Mouse (Mus musculus) lung, postnatal 25 days (tissue): ENCODE measurements around the gene Adamts16.
"Not testable (repeated sequence)": the region's sequence is repeated elsewhere in the genome, so short reads cannot be mapped to it uniquely, and the experiment has no call there.

ENCODE experiments used
- DNase-seq: peaks from one replicate; pipeline ENCODE4 v3.0.0; 2022; ENCODE audit warnings: low spot score

The Adamts16 gene

DNA sequence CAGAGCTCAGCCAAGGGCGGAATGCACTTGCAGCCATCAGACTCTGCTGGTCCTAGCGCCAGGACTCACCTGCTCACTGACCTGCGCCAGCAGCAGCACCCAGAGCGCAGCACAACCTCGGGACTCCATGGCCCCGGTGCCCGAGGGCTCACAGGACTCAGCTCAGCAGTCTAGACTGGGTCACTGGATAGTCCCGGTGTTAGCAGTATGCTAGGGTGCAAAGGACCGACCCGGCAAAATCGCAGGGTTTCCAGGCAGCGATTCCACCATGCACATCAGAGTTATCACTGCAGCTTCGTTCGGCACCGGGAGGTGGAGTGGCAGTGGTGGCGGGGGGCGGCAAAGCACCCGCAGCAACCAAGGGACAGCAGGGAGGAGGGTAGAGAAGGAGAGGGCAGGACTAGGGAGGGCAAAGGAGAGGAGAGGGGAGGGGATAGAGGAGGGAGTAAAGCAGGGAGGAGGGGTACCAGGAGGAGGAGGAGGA, at the start of gene Adamts16:
Gene Adamts16 (minus strand): TSS at position 391 of the 484 bp plus-strand sequence.
- DNase-seq = no peak

- no peak for DNase-seq
Observed at GRCm38 (mm10) chr13:70887136-70887535, 45.5 kb upstream of the Adamts16 start.

- DNase-seq = no peak
Observed at GRCm38 (mm10) chr13:70885006-70885405, 43.4 kb upstream of the Adamts16 start.

GRCm38 (mm10) chr13:70883891-70884890, 42.6 kb upstream of the Adamts16 start:
- no peak for DNase-seq

DNA sequence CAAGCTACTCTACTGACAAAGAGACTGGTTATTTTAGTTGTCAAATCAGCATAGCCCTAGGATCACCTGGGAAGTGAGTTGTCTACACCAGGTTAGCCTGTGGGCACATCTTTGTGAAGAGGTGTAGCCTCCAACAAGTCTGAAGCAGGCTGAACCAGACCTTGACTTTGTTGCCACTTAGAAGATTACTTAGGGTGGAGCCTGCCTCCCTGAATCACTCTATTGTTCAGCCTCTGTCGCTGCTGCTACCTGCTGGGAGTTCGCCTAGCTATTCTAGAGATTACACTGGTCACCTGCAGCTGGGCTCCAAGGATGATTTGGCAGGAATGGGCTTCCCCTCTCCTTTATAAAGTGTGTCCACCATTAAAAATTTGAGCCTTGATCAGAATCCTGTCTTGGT, 38.4 kb upstream of the Adamts16 start:
- not testable (repeated sequence) for DNase-seq

DNA sequence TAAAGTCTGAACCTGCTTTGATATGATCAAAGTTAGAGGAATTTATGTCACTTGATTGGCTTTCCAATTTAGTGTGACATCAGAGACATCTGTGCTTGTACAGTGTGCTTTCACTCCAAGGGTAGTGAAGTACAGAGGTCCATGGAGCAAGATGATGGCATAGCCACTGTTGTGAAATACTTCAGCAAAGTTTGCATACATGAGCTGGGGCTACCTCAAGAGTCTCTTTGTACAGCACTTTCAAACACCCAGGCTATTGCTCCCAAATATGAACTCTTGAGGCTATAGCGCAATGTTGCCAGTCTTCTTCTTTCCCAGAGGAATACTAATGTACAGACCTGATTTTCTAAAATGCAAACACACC, 35.9 kb upstream of the Adamts16 start:
- DNase-seq = no peak

GRCm38 (mm10) chr13:70876648-70877549, 35.3 kb upstream of the Adamts16 start:
- no peak for DNase-seq

GRCm38 (mm10) chr13:70875411-70875949, 33.9 kb upstream of the Adamts16 start:
- DNase-seq = no peak

GRCm38 (mm10) chr13:70874741-70875140, 33.1 kb upstream of the Adamts16 start:
- DNase-seq = no peak

GRCm38 (mm10) chr13:70873851-70874250, 32.2 kb upstream of the Adamts16 start:
- DNase-seq = not testable (repeated sequence)

- DNase-seq = no peak
Observed at GRCm38 (mm10) chr13:70871049-70871448, 29.4 kb upstream of the Adamts16 start.

DNA sequence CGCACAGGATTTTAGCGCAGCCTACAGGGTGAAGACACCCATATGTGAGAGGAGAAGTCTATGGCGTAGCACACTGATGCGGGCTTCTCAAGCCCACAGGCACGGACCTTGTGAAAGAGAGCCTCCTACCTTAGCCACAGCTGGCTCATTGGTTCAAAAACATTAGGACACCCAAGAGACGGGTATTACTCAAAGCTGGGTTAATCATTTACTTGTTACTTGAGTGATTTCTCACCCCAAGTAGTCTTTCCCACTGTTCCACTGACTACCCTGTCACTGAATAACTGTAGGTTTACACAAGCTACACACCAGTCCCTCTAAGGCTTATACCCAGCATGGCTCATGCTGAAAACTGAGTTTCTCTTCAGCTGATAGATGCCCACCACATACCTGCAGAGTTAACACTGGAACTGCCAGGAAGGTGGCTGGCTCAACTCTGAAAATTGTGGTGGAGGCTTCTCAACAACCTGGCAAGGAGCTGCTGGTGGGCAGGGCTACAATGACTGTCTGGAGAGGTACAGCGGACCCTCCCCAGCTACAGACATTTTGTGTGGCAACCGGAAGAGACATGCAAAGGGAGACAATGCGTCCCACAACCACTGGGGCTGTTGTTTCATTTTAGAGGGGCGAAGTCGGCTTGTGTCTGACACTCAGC, 25.5 kb upstream of the Adamts16 start:
- DNase-seq = no peak

- no peak for DNase-seq
Observed at GRCm38 (mm10) chr13:70865867-70866266, 24.3 kb upstream of the Adamts16 start.

DNA sequence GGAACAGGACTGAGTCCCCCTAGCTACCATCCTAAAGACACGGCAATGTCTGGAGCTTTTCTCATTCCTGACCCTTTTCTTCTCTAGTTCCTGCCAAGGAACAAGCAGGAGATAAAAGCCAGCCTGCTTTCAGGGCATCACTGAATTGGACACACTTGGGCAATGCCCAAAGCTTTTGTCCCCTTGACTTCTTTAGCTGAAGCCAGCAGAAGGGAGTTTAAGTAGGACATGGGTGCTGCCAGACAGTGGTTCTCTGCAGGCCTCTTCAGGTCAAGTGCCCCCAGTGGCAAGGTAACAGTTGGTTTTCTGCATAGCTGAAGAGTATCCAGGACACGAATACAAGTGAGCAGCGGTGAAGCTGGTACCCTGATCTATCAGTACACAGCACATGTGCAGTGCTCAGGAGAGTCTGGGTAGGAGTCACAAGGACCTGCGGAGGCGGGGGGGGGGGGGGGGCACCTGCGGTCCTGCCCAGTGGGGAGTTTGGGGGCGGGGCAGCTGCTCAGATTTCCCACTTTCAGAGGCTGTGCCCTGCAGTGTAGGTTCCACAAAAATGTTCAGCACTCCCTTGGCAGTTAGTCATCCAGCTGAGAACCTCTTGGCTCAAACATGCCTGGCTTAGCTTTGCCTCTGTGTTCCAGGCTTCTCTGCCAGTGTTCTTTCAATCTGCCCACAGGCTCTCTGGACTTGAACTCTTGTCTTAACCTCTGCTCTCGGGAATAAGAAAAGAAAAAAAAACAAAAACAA, 20.7 kb upstream of the Adamts16 start:
- DNase-seq = no peak

DNA sequence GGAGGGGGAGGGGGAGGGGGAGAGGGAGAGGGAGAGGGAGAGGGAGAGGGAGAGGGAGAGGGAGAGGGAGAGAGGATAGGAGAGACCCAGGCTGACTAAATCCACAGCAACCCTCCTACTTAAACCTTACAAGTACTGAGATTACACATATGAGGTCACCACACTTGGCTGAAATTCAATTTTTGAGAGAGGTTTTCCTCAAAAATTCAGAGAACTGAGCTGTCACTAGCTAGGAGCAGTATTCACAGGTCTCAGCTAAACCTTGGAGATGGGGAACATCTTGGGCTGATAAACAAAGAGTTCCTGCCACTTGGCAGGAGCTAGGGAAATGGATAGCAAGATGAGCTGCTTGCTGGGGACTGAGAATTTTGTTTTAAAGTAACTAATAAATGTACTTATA, 12.0 kb upstream of the Adamts16 start:
- DNase-seq = no peak

GRCm38 (mm10) chr13:70846933-70847332, 5.3 kb upstream of the Adamts16 start:
- DNase-seq = no peak

GRCm38 (mm10) chr13:70845526-70845925, 3.9 kb upstream of the Adamts16 start:
- no peak for DNase-seq

GRCm38 (mm10) chr13:70842126-70842525, 515 bp upstream of the Adamts16 start:
- no peak for DNase-seq

GRCm38 (mm10) chr13:70840161-70840560, 1.4 kb downstream of the Adamts16 start:
- peak; percentile 38 for DNase-seq

- DNase-seq = no peak
Observed at GRCm38 (mm10) chr13:70837571-70837970, 4.0 kb downstream of the Adamts16 start.

GRCm38 (mm10) chr13:70836246-70836645, 5.4 kb downstream of the Adamts16 start:
- no peak for DNase-seq
